Mouse (Mus musculus) ZHBTc4 (cell line): Measurements from ENCODE around the gene Gm20388.
A peak's percentile ranks its signal among the peaks of the same experiment; 100 is the strongest.

Experiments used
- DNase-seq: peaks from one replicate; pipeline ENCODE4 v3.0.0-alpha.2; 2011; ENCODE audit warnings: low read depth, low spot score

Gm20388 gene

GRCm38 (mm10) chr8:120012927-120013326 lies 102.3 kb downstream of the Gm20388 start:
- DNase-seq, result peak; percentile 59

- no peak for DNase-seq
Measured at GRCm38 (mm10) chr8:120014267-120015023, 103.8 kb downstream of the Gm20388 start.

GRCm38 (mm10) chr8:120015916-120016315 lies 105.3 kb downstream of the Gm20388 start:
- DNase-seq, result no peak

- no peak for DNase-seq
Measured at GRCm38 (mm10) chr8:120016424-120016823, 105.8 kb downstream of the Gm20388 start.

GRCm38 (mm10) chr8:120017349-120017748 lies 106.7 kb downstream of the Gm20388 start:
- DNase-seq, result no peak

GRCm38 (mm10) chr8:120017786-120018185 lies 107.1 kb downstream of the Gm20388 start:
- DNase-seq, result no peak

- DNase-seq, result no peak
Measured at GRCm38 (mm10) chr8:120018379-120018778, 107.7 kb downstream of the Gm20388 start.

- no peak for DNase-seq
Measured at GRCm38 (mm10) chr8:120019297-120019696, 108.7 kb downstream of the Gm20388 start.

- no peak for DNase-seq
Measured at GRCm38 (mm10) chr8:120020298-120020697, 109.7 kb downstream of the Gm20388 start.

GRCm38 (mm10) chr8:120026199-120026598 lies 115.6 kb downstream of the Gm20388 start:
- DNase-seq, result no peak

GRCm38 (mm10) chr8:120026991-120027390 lies 116.3 kb downstream of the Gm20388 start:
- no peak for DNase-seq

- DNase-seq, result no peak
Measured at GRCm38 (mm10) chr8:120030447-120030846, 119.8 kb downstream of the Gm20388 start.

GRCm38 (mm10) chr8:120032549-120033208 lies 122.0 kb downstream of the Gm20388 start:
- no peak for DNase-seq

- no peak for DNase-seq
Measured at GRCm38 (mm10) chr8:120034471-120034870, 123.8 kb downstream of the Gm20388 start.

- DNase-seq, result no peak
Measured at GRCm38 (mm10) chr8:120036111-120036510, 125.5 kb downstream of the Gm20388 start.

GRCm38 (mm10) chr8:120036578-120036977 lies 125.9 kb downstream of the Gm20388 start:
- DNase-seq, result no peak

GRCm38 (mm10) chr8:120037199-120037598 lies 126.6 kb downstream of the Gm20388 start:
- DNase-seq, result no peak

GRCm38 (mm10) chr8:120037611-120038010 lies 127.0 kb downstream of the Gm20388 start:
- no peak for DNase-seq

GRCm38 (mm10) chr8:120038741-120039140 lies 128.1 kb downstream of the Gm20388 start:
- DNase-seq, result no peak

- no peak for DNase-seq
Measured at GRCm38 (mm10) chr8:120039313-120039919, 128.8 kb downstream of the Gm20388 start.

GRCm38 (mm10) chr8:120040861-120041260 lies 130.2 kb downstream of the Gm20388 start:
- DNase-seq, result no peak

GRCm38 (mm10) chr8:120042542-120043312 lies 132.1 kb downstream of the Gm20388 start:
- DNase-seq, result no peak
